Mouse (Mus musculus) testis, adult 2 months (tissue): ENCODE data around the gene Abr.

Experiments used
- CTCF ChIP-seq: fragments of 200-500 bp; IDR thresholded peaks from 2 replicates; pipeline ENCODE4 v1.5.1; 2012; ENCODE audit warnings: low read depth, mild to moderate bottlenecking, inconsistent platforms, low read length, moderate library complexity; ENCODE audit not compliant: control insufficient read depth, insufficient read depth, insufficient replicate concordance
- POLR2A ChIP-seq: fragments of 200-500 bp; IDR thresholded peaks from 2 replicates; pipeline ENCODE4 v1.6.1; 2012; ENCODE audit warnings: low read depth, mild to moderate bottlenecking, inconsistent platforms, low read length, moderate library complexity; ENCODE audit not compliant: control insufficient read depth

GRCm38 (mm10) chr11:76493167-76493566 lies 128.9 kb downstream of the Abr start:
- no peak for TF ChIP-seq POLR2A
- no peak for TF ChIP-seq CTCF
